Mouse (Mus musculus): Measurements from ENCODE around the gene Ttf2.

Gene Ttf2

DNA sequence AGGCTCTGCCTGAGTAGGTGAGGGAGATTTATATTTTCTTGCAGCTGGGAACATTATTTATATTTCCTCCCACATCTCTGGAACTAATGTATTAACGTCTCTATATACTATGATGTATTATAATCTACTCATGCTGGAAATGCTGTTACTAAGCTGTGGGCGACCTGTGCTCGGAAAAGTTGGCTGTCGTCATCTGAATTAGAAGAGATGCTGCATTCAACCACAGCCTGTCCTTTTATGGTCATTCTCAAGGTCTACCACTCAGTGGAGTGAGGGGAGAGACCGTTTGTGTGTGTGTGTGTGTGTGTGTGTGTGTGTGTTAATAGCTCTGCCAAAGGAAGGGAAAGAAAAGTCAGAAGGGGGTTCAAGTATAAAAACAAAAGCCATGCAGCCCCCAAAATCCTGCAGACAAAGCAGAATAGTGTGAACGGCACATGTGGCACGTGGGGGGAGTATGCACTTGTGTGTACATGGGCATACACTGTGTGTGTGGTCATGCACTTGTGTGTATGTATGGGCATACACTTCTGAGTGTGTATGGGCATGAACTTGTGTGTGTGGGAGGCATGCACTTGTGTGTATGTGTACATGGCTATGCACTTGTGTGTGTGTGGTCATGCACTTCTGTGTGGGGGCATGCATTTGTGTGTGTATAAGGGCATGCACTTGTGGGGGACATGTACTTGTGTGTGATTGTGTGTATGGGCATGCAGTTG lies 57.8 kb downstream of the Ttf2 start:
- in situ Hi-C loops (cut with MseI, MboI) = no loop called here

DNA sequence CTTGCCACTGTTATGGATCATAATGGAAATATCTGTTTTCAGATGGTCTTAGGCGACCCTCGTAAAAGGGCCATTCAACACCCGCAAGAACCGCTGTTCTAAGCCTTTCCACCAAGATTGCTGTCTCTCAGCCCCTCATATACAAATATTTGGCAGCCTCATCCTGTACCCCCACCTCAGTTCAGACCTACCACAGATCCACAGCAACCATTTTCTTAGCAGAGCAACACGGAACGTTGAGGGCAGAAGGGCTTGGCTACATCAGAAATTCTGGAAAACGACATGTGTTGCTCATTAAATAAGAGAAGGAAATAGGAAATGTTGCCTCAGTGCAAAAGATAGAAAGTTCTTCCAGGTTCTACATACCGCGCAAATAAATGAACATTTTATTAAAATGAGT lies 58.4 kb downstream of the Ttf2 start:
- in situ Hi-C loops (cut with MseI, MboI) = no loop called here

DNA sequence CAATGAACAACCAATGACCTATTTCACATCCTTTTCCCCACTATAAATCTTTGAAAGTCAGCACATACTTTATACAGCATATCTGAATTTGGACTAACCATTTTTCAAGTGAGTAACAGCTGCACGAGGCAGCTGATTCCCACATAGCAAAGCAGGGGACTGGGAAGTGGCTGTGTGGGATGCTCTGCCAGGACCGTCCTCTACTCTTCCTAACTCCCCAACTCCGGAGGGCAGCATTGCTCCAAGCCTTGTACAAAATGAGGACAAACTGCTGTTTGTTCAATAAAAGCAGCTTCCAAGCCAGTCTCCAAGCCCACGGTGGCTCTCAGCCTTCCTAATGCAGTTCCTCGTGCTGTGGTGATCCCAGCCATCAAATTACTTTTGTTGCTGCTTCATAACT lies 58.8 kb downstream of the Ttf2 start:
- in situ Hi-C loops (cut with MseI, MboI) = no loop called here

DNA sequence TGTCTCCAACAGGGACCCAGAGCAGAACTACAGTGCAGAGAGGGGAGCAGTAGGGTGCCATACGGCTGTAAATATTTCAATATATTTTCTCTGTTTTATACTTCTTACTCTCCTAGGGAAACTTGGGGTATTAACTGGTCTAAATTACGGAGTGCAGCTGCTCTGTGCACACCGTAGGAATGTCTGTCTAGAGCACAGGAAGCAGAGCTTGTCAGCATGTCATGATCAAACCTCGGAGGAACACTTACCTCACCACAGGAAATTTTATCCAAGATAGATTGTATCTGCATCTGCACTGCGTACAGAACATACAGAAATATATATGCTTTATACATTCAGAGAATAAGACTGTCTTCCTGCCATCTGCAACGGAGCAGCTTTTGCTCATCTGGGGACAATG lies 60.9 kb downstream of the Ttf2 start:
- in situ Hi-C loops (cut with MseI, MboI) = loop anchor here (5.0 kb wide), 2 partner anchors 131 to 136 kb away; no protein-coding TSS in a partner anchor

DNA sequence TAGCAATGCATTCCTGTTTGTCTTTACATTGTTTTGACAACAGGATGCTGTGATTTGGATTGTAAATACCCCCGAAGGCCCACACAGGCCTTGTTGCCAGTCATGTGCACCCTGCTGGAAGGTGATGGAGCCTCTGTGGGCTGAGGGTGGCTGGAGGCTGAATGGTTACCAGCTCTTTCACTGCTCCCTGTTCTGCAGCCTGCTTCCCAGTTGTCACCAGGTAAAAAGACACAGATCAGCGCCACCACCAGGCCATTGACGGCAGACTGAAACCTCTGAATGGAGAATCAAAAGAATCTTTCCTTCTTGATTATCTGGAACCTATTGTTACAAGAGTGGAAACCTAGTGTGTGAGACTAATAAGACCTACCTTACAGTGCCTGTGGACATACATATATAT lies 62.5 kb downstream of the Ttf2 start:
- in situ Hi-C loops (cut with MseI, MboI) = loop anchor here (5.0 kb wide), 2 partner anchors 130 to 135 kb away; no protein-coding TSS in a partner anchor

DNA sequence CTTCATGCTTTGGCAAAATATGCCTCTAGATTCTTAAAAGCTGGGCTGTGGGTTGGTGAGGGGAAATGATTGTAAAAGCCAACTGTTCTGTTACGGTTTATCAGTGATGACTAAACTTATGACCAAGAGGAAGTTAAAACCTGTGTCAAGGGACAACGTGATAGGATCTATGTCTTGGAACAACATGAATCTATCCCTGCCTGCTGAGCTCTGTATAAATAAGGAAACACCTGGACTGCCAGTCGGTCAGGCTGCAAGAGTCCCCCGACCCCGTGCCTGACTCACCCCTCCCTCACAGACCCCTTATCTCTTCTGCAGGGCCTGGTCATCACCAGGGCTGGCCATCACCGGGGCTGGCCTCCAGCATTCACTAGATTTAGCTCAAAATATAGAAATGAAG lies 63.3 kb downstream of the Ttf2 start:
- in situ Hi-C loops (cut with MseI, MboI) = loop anchor here (5.0 kb wide), 2 partner anchors 129 to 134 kb away; no protein-coding TSS in a partner anchor

DNA sequence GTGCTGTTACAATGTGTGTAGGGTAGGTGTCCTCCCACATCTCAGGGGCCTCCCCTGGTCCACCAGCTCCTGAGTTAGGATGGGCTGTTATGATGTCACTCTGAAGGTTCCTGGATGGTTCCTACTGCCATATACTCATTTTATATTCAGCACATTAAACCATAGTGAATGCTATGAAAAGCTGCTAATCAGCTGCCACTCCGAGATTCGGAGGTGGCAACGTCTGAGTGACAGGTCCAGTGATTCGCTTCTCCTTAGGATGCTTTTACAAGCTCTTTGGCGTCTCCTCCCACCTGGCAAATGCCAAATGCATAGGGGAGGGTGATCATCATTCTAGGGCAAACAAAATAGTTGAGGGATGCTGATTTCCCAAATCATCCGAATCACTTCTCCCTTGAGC lies 74.0 kb downstream of the Ttf2 start:
- in situ Hi-C loops (cut with MseI, MboI) = no loop called here

DNA sequence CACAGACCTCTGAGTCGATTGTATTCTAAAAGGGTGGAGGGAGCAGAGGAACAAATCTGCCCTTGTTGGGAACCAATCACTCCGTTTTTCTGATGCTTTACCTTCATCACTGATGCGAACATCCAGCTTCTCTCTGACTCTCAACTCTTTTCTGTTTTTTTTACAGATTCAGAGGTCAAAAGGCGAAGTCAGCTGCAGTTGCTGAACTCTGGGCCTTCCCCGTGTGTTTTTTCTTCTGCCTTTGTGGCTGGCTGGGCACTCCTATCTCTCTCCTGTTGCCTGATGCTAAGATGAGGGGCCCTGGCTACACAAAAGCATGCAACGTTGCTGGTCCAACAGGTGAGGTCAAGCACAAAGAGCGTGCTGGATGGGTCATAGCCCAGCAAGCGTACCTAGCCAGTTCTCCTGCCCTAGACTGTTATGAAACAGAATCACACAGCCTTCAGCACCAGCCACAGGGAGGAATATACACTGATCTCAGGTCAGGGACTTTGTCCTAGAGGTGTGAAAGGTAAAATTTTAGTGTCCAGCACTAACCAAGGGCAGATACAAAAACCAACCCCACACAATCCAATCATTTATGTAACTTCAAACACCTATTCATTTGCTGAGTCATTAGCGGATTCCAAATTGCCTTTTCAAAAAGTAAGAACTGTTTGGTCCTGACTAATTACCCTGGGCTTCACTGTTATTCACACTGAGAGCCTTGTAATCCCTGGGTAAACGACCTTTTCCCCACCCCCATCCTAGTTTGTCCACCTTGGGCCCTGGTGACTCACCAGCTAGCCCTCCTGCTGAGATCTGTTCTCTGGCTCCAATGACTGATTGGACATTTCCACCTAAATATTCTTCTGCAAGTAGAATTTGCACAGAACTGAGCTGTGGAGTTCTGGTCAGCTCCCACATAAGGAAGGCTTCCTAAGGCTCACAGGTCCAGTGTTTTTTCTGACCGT lies 76.8 kb downstream of the Ttf2 start:
- in situ Hi-C loops (cut with MseI, MboI) = no loop called here

DNA sequence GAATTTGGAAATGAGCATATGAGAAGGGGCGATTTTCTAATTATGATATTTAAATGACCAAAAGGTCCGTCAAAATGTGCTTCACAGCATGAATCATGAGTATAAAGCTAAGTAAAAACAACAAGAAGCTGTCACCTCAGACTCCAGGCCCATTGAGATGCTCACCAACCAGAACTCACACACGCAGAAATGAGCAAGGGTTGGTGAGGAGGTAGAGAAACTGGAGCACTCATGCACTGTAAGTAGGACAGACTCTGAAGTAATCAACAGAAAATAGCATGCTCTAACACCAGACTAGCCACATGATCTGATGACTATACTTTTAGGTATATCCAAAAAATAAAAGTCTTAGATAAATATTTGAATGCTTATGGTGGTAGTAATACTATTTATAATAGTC lies 79.1 kb downstream of the Ttf2 start:
- in situ Hi-C loops (cut with MseI, MboI) = no loop called here

DNA sequence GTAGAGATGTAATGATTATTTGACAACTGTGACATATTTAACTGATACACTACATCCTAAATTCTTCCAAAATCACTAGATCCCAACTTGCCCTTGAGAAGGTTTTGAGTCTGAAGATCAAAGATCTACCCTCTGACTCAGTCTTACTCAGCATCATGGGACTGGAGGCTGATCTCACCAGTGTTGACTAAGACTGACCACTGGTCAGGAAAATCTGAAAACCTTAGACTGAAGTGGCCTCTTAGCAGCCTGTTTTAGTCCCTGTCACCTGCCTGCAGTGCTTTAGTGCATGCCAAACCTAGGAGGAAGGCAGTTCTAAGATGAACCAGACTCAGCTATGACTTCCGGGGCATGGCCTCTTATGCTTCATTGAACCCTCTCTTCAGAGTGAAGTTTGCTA lies 80.2 kb downstream of the Ttf2 start:
- in situ Hi-C loops (cut with MseI, MboI) = no loop called here
